25 mouse cellular contexts compared by ENCODE assay signal in genomic region chr10:56156956-56157355, GRCm38 (mm10).
"Had no signal": no experiment of that assay in that cellular context is flagged by ENCODE, and none has a peak within 500 bp of the region (broad histone marks: within the 10 kb centered on the region; RNA-seq: fewer than 3 reads in every experiment).

No protein-coding gene starts in this region.

- H3K27ac ChIP-seq: heart, adult 2 months; heart, embryonic 13.5 days; heart, embryonic 15.5 days; hindbrain, embryonic 13.5 days; hindbrain, embryonic 15.5 days; hindbrain, postnatal 0 days; kidney, embryonic 15.5 days; kidney, postnatal 0 days; limb, embryonic 10.5 days; limb, embryonic 12.5 days had no signal

- H3K4me2 ChIP-seq: heart, embryonic 11.5 days; heart, embryonic 13.5 days; heart, embryonic 15.5 days; hindbrain, embryonic 13.5 days; hindbrain, embryonic 15.5 days; kidney, embryonic 15.5 days; limb, embryonic 12.5 days had no signal

- H3K9me3 ChIP-seq: heart, embryonic 13.5 days; heart, embryonic 15.5 days; hindbrain, embryonic 15.5 days; kidney, embryonic 15.5 days; limb, embryonic 10.5 days; limb, embryonic 12.5 days had no signal

- H3K36me3 ChIP-seq: heart, embryonic 15.5 days; limb, embryonic 10.5 days had no signal

- H3K9ac ChIP-seq: heart, embryonic 13.5 days; heart, embryonic 15.5 days; hindbrain, embryonic 13.5 days; hindbrain, embryonic 15.5 days; kidney, embryonic 15.5 days; limb, embryonic 12.5 days had no signal

- ATAC-seq: hindbrain, postnatal 0 days; intestine, embryonic 16.5 days had no signal

- H3K4me3 ChIP-seq: heart, adult 2 months; heart, embryonic 13.5 days; heart, embryonic 15.5 days; hindbrain, embryonic 13.5 days; hindbrain, embryonic 15.5 days; kidney, embryonic 15.5 days; limb, embryonic 10.5 days; limb, embryonic 12.5 days had no signal

- DNase-seq: gastrocnemius, postnatal 14 days; gastrocnemius, postnatal 36 days; heart, adult 11 months; heart, adult 2 months; heart, postnatal 14 days; heart, postnatal 36 days; kidney, adult 11 months; kidney, adult 2 months; kidney, adult 9 months; kidney, postnatal 14 days; kidney, postnatal 36 days; layer of hippocampus, adult 9-11 months; layer of hippocampus, postnatal 36 days; liver had no signal

- H3K4me1 ChIP-seq: heart, embryonic 13.5 days; heart, embryonic 15.5 days; hindbrain, embryonic 13.5 days; hindbrain, embryonic 15.5 days; kidney, embryonic 15.5 days; limb, embryonic 10.5 days; limb, embryonic 12.5 days had no signal

- H3K27me3 ChIP-seq: heart, embryonic 13.5 days; heart, embryonic 15.5 days; hindbrain, embryonic 13.5 days; hindbrain, embryonic 15.5 days; kidney, embryonic 15.5 days; limb, embryonic 12.5 days had no signal
